Mouse (Mus musculus): ENCODE results near the gene Stard13. TPM values are rescaled to one million over a fixed set of nuclear protein-coding genes. Genes with fewer than 3 reads are reported as not detected.

Gene Stard13
- polyA plus RNA-seq, 1 experiment: 7.1 TPM

GRCm38 (mm10) chr5:151205017-151205416 is 28.6 kb downstream of the Stard13 start:
- Histone ChIP-seq H3K9me3 (replicated peaks; ENCODE audit: control insufficient read depth, insufficient read depth, low read length, poor library complexity, severe bottlenecking) (no peaks in the 10 kb centered on the region), H3K9ac (ENCODE audit: low read depth, poor library complexity, severe bottlenecking) (no peak overlapping the region), H3K27me3 (ENCODE audit: control insufficient read depth, insufficient read depth, low read length, poor library complexity, severe bottlenecking) (no peaks in the 10 kb centered on the region), H3K4me1 (ENCODE audit: control insufficient read depth, insufficient read depth, low read length) (no peaks in the 10 kb centered on the region), H3K36me3 (ENCODE audit: control insufficient read depth, insufficient read depth, low read length, poor library complexity, severe bottlenecking) (no peaks in the 10 kb centered on the region), H3K4me3 (ENCODE audit: low read depth, low read length) (no peak overlapping the region), H3K27ac (ENCODE audit: insufficient read depth, low read length) (no peak overlapping the region)
- TF ChIP-seq EP300 (IDR thresholded peaks at IDR 0.05; ENCODE audit: insufficient read depth, low read depth, low read length) (no peak), CTCF (IDR thresholded peaks at IDR 0.05; ENCODE audit: low read depth, low read length) (no peak), POLR2A (IDR thresholded peaks at IDR 0.05; ENCODE audit: insufficient read depth, low read length) (no peak)

GRCm38 (mm10) chr5:151202925-151203324 is 30.7 kb downstream of the Stard13 start:
- H3K36me3 ChIP-seq (ENCODE audit: control insufficient read depth, insufficient read depth, low read length, poor library complexity, severe bottlenecking): no peaks in the 10 kb centered on the region
- no peak overlapping the region for H3K9ac ChIP-seq (ENCODE audit: low read depth, poor library complexity, severe bottlenecking)
- H3K27me3 ChIP-seq (ENCODE audit: control insufficient read depth, insufficient read depth, low read length, poor library complexity, severe bottlenecking): no peaks in the 10 kb centered on the region
- no peaks in the 10 kb centered on the region for H3K4me1 ChIP-seq (ENCODE audit: control insufficient read depth, insufficient read depth, low read length)
- no peaks in the 10 kb centered on the region for H3K9me3 ChIP-seq (replicated peaks; ENCODE audit: control insufficient read depth, insufficient read depth, low read length, poor library complexity, severe bottlenecking)
- TF ChIP-seq EP300 (IDR thresholded peaks at IDR 0.05; ENCODE audit: insufficient read depth, low read depth, low read length) (no peak), POLR2A (IDR thresholded peaks at IDR 0.05; ENCODE audit: insufficient read depth, low read length) (no peak), CTCF (IDR thresholded peaks at IDR 0.05; ENCODE audit: low read depth, low read length) (no peak)
- no peak overlapping the region for H3K27ac ChIP-seq (ENCODE audit: insufficient read depth, low read length)
- no peak overlapping the region for H3K4me3 ChIP-seq (ENCODE audit: low read depth, low read length)

DNA sequence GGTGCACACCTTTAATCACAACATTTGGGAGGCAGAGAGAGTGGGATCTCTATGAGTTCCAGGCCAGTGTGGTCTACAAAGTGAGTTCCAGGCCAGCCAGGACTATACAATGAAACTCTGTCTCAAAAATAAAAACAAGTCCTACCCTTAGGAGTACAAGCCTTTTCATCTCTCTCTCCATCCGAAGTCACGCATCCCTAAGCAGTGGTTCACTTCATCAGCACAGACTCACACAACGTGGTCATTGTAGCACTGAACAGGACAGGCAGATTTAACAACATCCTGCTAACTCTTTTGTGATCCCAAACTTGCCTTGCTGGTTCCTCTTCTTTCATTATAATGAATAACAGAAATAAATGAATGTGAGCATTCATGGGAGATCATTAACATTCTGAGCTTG is 32.4 kb downstream of the Stard13 start:
- Histone ChIP-seq H3K36me3 (ENCODE audit: control insufficient read depth, insufficient read depth, low read length, poor library complexity, severe bottlenecking) (no peaks in the 10 kb centered on the region), H3K9ac (ENCODE audit: low read depth, poor library complexity, severe bottlenecking) (no peak overlapping the region), H3K4me3 (ENCODE audit: low read depth, low read length) (no peak overlapping the region), H3K9me3 (replicated peaks; ENCODE audit: control insufficient read depth, insufficient read depth, low read length, poor library complexity, severe bottlenecking) (no peaks in the 10 kb centered on the region), H3K27ac (ENCODE audit: insufficient read depth, low read length) (no peak overlapping the region), H3K27me3 (ENCODE audit: control insufficient read depth, insufficient read depth, low read length, poor library complexity, severe bottlenecking) (no peaks in the 10 kb centered on the region), H3K4me1 (ENCODE audit: control insufficient read depth, insufficient read depth, low read length) (no peaks in the 10 kb centered on the region)
- TF ChIP-seq POLR2A (IDR thresholded peaks at IDR 0.05; ENCODE audit: insufficient read depth, low read length) (no peak), CTCF (IDR thresholded peaks at IDR 0.05; ENCODE audit: low read depth, low read length) (no peak), EP300 (IDR thresholded peaks at IDR 0.05; ENCODE audit: insufficient read depth, low read depth, low read length) (no peak)

DNA sequence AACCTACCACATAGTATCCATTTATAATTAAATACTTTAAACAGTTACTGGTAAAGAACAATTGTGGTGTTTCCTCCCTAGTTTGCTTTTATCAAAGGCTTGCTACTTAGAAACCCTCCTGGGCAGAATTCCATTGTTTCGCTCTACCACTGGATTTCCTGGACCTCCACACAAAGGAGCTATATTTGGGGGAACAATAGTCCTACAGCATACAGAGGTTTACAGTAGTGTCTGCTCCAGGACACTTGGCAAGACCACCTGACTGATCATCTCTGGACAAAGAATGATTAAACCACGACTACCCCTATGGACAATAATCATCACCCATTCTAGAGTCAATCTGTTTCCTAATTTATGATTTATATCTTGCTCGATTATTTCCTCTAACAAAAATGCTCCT is 34.4 kb downstream of the Stard13 start:
- TF ChIP-seq EP300 (IDR thresholded peaks at IDR 0.05; ENCODE audit: insufficient read depth, low read depth, low read length) (no peak), CTCF (IDR thresholded peaks at IDR 0.05; ENCODE audit: low read depth, low read length) (no peak), POLR2A (IDR thresholded peaks at IDR 0.05; ENCODE audit: insufficient read depth, low read length) (no peak)
- H3K36me3 ChIP-seq (ENCODE audit: control insufficient read depth, insufficient read depth, low read length, poor library complexity, severe bottlenecking): no peaks in the 10 kb centered on the region
- H3K9ac ChIP-seq (ENCODE audit: low read depth, poor library complexity, severe bottlenecking): no peak overlapping the region
- no peak overlapping the region for H3K27ac ChIP-seq (ENCODE audit: insufficient read depth, low read length)
- H3K4me1 ChIP-seq (ENCODE audit: control insufficient read depth, insufficient read depth, low read length): no peaks in the 10 kb centered on the region
- no peaks in the 10 kb centered on the region for H3K27me3 ChIP-seq (ENCODE audit: control insufficient read depth, insufficient read depth, low read length, poor library complexity, severe bottlenecking)
- no peaks in the 10 kb centered on the region for H3K9me3 ChIP-seq (replicated peaks; ENCODE audit: control insufficient read depth, insufficient read depth, low read length, poor library complexity, severe bottlenecking)
- no peak overlapping the region for H3K4me3 ChIP-seq (ENCODE audit: low read depth, low read length)

DNA sequence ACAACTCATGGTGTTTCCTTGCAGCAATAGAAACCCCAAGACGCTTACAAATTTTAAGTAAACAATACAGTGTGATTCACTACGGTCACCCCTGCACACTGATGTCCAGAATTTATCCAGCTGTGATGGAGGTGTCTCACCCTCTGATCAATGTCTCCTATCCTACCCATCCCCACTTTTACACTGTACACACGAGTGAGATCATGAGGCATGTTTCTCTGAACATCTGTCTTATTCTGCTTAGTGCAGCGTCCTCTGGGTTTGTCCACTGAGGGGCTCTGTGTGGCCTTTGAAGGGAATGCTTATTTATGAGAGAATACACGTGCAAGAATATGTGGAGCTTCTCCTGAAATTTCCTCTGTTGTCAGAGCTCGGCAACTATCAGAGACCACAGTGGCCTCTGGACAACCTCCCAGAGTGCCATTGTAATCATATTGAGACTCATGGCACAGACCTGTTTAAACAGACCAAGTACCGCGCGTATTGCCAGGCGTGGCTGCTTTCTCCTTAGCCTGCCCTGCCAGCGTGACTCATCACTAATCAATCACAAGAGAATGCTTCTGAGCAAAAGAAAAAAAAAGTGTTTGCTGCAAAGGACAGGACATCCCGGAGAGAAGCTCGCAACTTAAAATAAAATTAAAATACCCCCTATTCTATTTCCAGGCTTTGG is 36.9 kb downstream of the Stard13 start:
- Histone ChIP-seq H3K4me1 (ENCODE audit: control insufficient read depth, insufficient read depth, low read length) (no peaks in the 10 kb centered on the region), H3K4me3 (ENCODE audit: low read depth, low read length) (no peak overlapping the region), H3K27me3 (ENCODE audit: control insufficient read depth, insufficient read depth, low read length, poor library complexity, severe bottlenecking) (0 out of 2 replicates have a peak, but pooled peaks cover under 1% of the 10 kb centered on the region), H3K36me3 (ENCODE audit: control insufficient read depth, insufficient read depth, low read length, poor library complexity, severe bottlenecking) (no peaks in the 10 kb centered on the region), H3K27ac (ENCODE audit: insufficient read depth, low read length) (no peak overlapping the region), H3K9me3 (replicated peaks; ENCODE audit: control insufficient read depth, insufficient read depth, low read length, poor library complexity, severe bottlenecking) (no peaks in the 10 kb centered on the region), H3K9ac (ENCODE audit: low read depth, poor library complexity, severe bottlenecking) (no peak overlapping the region)
- no peak for TF ChIP-seq POLR2A (IDR thresholded peaks at IDR 0.05; ENCODE audit: insufficient read depth, low read length)
- TF ChIP-seq CTCF (IDR thresholded peaks at IDR 0.05; ENCODE audit: low read depth, low read length): no peak
- no peak for TF ChIP-seq EP300 (IDR thresholded peaks at IDR 0.05; ENCODE audit: insufficient read depth, low read depth, low read length)

DNA sequence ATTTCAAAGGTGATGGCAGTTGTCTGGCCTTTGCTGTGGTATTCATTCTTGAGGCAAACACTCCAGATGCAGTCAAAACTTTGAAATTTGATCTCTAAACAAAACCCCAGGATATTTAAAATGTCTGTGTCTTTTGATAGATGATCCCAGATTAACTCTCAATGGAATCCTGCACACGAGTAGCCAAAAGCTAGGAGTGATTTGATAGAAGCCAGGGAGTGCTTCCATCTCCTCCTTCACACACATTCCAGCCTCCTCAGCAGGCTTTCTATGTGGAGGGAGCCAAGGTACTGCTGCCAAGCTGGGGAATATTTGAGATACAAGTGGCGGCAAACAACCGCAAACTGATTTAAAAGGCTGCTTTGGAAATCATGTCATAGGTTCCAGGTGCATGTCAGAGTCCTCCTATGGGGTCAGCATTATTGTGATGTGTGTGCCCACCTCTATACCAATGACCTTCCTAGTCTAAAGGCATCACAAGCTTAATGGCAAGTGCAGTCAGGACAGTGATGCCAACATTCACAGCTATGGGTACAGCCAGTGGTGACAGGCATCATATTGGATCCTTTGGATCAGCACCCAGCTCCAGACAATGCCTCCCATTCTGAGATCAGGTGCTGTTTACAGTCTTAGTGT is 39.6 kb downstream of the Stard13 start:
- TF ChIP-seq CTCF (IDR thresholded peaks at IDR 0.05; ENCODE audit: low read depth, low read length): no peak
- TF ChIP-seq POLR2A (IDR thresholded peaks at IDR 0.05; ENCODE audit: insufficient read depth, low read length): no peak
- TF ChIP-seq EP300 (IDR thresholded peaks at IDR 0.05; ENCODE audit: insufficient read depth, low read depth, low read length): no peak
- H3K36me3 ChIP-seq (ENCODE audit: control insufficient read depth, insufficient read depth, low read length, poor library complexity, severe bottlenecking): no peaks in the 10 kb centered on the region
- no peak overlapping the region for H3K4me3 ChIP-seq (ENCODE audit: low read depth, low read length)
- no peaks in the 10 kb centered on the region for H3K9me3 ChIP-seq (replicated peaks; ENCODE audit: control insufficient read depth, insufficient read depth, low read length, poor library complexity, severe bottlenecking)
- no peak overlapping the region for H3K9ac ChIP-seq (ENCODE audit: low read depth, poor library complexity, severe bottlenecking)
- H3K27me3 ChIP-seq (ENCODE audit: control insufficient read depth, insufficient read depth, low read length, poor library complexity, severe bottlenecking): peaks cover 8% of the 10 kb centered on the region; the same call in 1 of the 2 replicates
- no peaks in the 10 kb centered on the region for H3K4me1 ChIP-seq (ENCODE audit: control insufficient read depth, insufficient read depth, low read length)
- H3K27ac ChIP-seq (ENCODE audit: insufficient read depth, low read length): no peak overlapping the region
